Mouse (Mus musculus) CH12.LX (cell line): Measurements from ENCODE around the gene Psmb11. TPM values are rescaled to one million over a fixed set of nuclear protein-coding genes. Genes with fewer than 3 reads are reported as not detected.

Source experiments
- DNase-seq: peaks from one replicate; pipeline ENCODE4 v3.0.0-alpha.2; 2013; ENCODE audit errors: extremely low read depth
- H3K27ac ChIP-seq: 2 replicates; pipeline ENCODE4 v1.5.1; 2012; ENCODE audit warnings: low read depth, mild to moderate bottlenecking, control low read depth, moderate library complexity; ENCODE audit not compliant: insufficient read depth
- H3K27me3 ChIP-seq: replicated peaks from 2 replicates; pipeline ENCODE3; 2012; ENCODE audit warnings: inconsistent platforms
- H3K36me3 ChIP-seq, 2 experiments: replicated peaks in 1 of 2; 2 replicates each; pipeline versions ENCODE3 to v1.6.1; 2012; ENCODE audit warnings: inconsistent platforms in 1 of 2, low read length in 1 of 2, mild to moderate bottlenecking in 1 of 2, mixed read lengths in 1 of 2, moderate library complexity in 1 of 2; ENCODE audit not compliant: control insufficient read depth in 1 of 2, insufficient read depth in 1 of 2
- H3K4me1 ChIP-seq, 2 experiments: 2 replicates each; pipeline ENCODE4 v1.6.1; 2012; ENCODE audit warnings: inconsistent platforms in 1 of 2, moderate library complexity in 1 of 2; ENCODE audit not compliant: insufficient read depth in 2 of 2, control insufficient read depth in 1 of 2
- H3K4me2 ChIP-seq: 2 replicates; pipeline ENCODE4 v1.6.1; 2012; ENCODE audit warnings: low read depth, mild to moderate bottlenecking, control low read depth; ENCODE audit not compliant: poor library complexity, insufficient read depth, severe bottlenecking
- H3K4me3 ChIP-seq, 3 experiments: fragments of 150-350 bp in 1 of 3; sonication (generic) in 1 of 3; replicated peaks in 1 of 3; 2 replicates each; pipeline versions ENCODE3 to v1.5.1; 2011 to 2012; ENCODE audit warnings: low read depth in 2 of 3, low read length in 2 of 3, mild to moderate bottlenecking in 2 of 3, moderate library complexity in 2 of 3, control low read depth in 1 of 3, improper control_type of control experiment in 1 of 3, inconsistent platforms in 1 of 3, mixed read lengths in 1 of 3; ENCODE audit not compliant: poor library complexity in 1 of 3
- H3K79me2 ChIP-seq: replicated peaks from 2 replicates; pipeline ENCODE4 v1.6.1; 2012; ENCODE audit warnings: mild to moderate bottlenecking, moderate library complexity; ENCODE audit not compliant: control insufficient read depth, poor library complexity, insufficient read depth, severe bottlenecking; ENCODE audit errors: extremely low read depth
- H3K9ac ChIP-seq: 2 replicates; pipeline ENCODE4 v1.6.1; 2012; ENCODE audit warnings: low read depth, mild to moderate bottlenecking, control low read depth, moderate library complexity; ENCODE audit not compliant: insufficient read depth
- H3K9me3 ChIP-seq: replicated peaks from 2 replicates; pipeline ENCODE3; 2012; ENCODE audit warnings: low read length, inconsistent platforms, mixed read lengths
- BHLHE40 ChIP-seq: IDR thresholded peaks from 2 replicates; pipeline ENCODE4 v1.6.1; 2011; ENCODE audit warnings: mild to moderate bottlenecking, low read depth, low read length, improper control_type of control experiment
- CHD1 ChIP-seq: IDR thresholded peaks from 2 replicates; pipeline ENCODE4 v1.6.1; 2012; ENCODE audit warnings: low read depth, low read length, improper control_type of control experiment, inconsistent platforms
- CTCF ChIP-seq, 2 experiments: IDR thresholded peaks in 1 of 2; conservative IDR thresholded peaks in 1 of 2; 2 replicates each; pipeline ENCODE4 v1.5.1; 2011 to 2012; ENCODE audit warnings: low read depth in 2 of 2, low read length in 2 of 2, improper control_type of control experiment in 1 of 2, inconsistent platforms in 1 of 2, mild to moderate bottlenecking in 1 of 2, moderate library complexity in 1 of 2
- E2F4 ChIP-seq: IDR thresholded peaks from 2 replicates; pipeline ENCODE4 v1.6.1; 2011; ENCODE audit warnings: low read depth, low read length, improper control_type of control experiment; ENCODE audit not compliant: insufficient replicate concordance
- ELF1 ChIP-seq: IDR thresholded peaks from 2 replicates; pipeline ENCODE4 v1.6.1; 2014; ENCODE audit warnings: low read depth, mild to moderate bottlenecking, inconsistent platforms, low read length, improper control_type of control experiment
- EP300 ChIP-seq: IDR thresholded peaks from 2 replicates; pipeline ENCODE4 v1.6.1; 2011; ENCODE audit warnings: low read length, improper control_type of control experiment
- HCFC1 ChIP-seq: IDR thresholded peaks from 2 replicates; pipeline ENCODE4 v1.6.1; 2012; ENCODE audit warnings: low read depth, mild to moderate bottlenecking, inconsistent platforms, low read length, improper control_type of control experiment
- IRF4 ChIP-seq: IDR thresholded peaks from 2 replicates; pipeline ENCODE4 v1.6.1; 2014; ENCODE audit warnings: low read depth, mild to moderate bottlenecking, inconsistent platforms, low read length, improper control_type of control experiment
- JUN ChIP-seq: IDR thresholded peaks from 2 replicates; pipeline ENCODE4 v1.6.1; 2011; ENCODE audit warnings: low read depth, mild to moderate bottlenecking, low read length, improper control_type of control experiment, moderate library complexity; ENCODE audit not compliant: insufficient read depth
- MAFK ChIP-seq: IDR thresholded peaks from 2 replicates; pipeline ENCODE4 v1.6.1; 2011; ENCODE audit warnings: low read length, improper control_type of control experiment; ENCODE audit not compliant: insufficient replicate concordance
- MAX ChIP-seq: IDR thresholded peaks from 2 replicates; pipeline ENCODE4 v1.6.1; 2011; ENCODE audit warnings: low read length, improper control_type of control experiment
- MAZ ChIP-seq: IDR thresholded peaks from 2 replicates; pipeline ENCODE4 v1.6.1; 2012; ENCODE audit warnings: low read depth, mild to moderate bottlenecking, inconsistent platforms, low read length, improper control_type of control experiment, moderate library complexity
- MEF2A ChIP-seq: IDR thresholded peaks from 2 replicates; pipeline ENCODE4 v1.6.1; 2014; ENCODE audit warnings: low read depth, mild to moderate bottlenecking, inconsistent platforms, low read length, improper control_type of control experiment, borderline replicate concordance
- MXI1 ChIP-seq: IDR thresholded peaks from 2 replicates; pipeline ENCODE4 v1.6.1; 2011; ENCODE audit warnings: mild to moderate bottlenecking, low read depth, low read length, improper control_type of control experiment
- MYC ChIP-seq: IDR thresholded peaks from 2 replicates; pipeline ENCODE4 v1.6.1; 2011; ENCODE audit warnings: low read depth, mild to moderate bottlenecking, improper control_type of control experiment, low read length
- NRF1 ChIP-seq: IDR thresholded peaks from 2 replicates; pipeline ENCODE4 v1.6.1; 2014; ENCODE audit warnings: low read depth, mild to moderate bottlenecking, inconsistent platforms, low read length, improper control_type of control experiment, moderate library complexity
- RAD21 ChIP-seq: IDR thresholded peaks from 2 replicates; pipeline ENCODE4 v1.6.1; 2011; ENCODE audit warnings: low read depth, mild to moderate bottlenecking, low read length, improper control_type of control experiment, moderate library complexity
- RCOR1 ChIP-seq: conservative IDR thresholded peaks from 2 replicates; pipeline ENCODE4 v1.6.1; 2012; ENCODE audit warnings: low read depth, mild to moderate bottlenecking, inconsistent platforms, low read length, improper control_type of control experiment
- TBP ChIP-seq: conservative IDR thresholded peaks from 2 replicates; pipeline ENCODE4 v1.6.1; 2011; ENCODE audit warnings: low read depth, low read length, improper control_type of control experiment
- TCF12 ChIP-seq: IDR thresholded peaks from 2 replicates; pipeline ENCODE4 v1.6.1; 2014; ENCODE audit warnings: low read depth, mild to moderate bottlenecking, inconsistent platforms, low read length, improper control_type of control experiment
- USF2 ChIP-seq: conservative IDR thresholded peaks from 2 replicates; pipeline ENCODE4 v1.6.1; 2011; ENCODE audit warnings: low read depth, low read length, improper control_type of control experiment
- ZC3H11A ChIP-seq: IDR thresholded peaks from 2 replicates; pipeline ENCODE4 v1.6.1; 2012; ENCODE audit warnings: low read depth, mild to moderate bottlenecking, inconsistent platforms, low read length, improper control_type of control experiment
- ZKSCAN1 ChIP-seq: IDR thresholded peaks from 2 replicates; pipeline ENCODE4 v1.6.1; 2012; ENCODE audit warnings: low read depth, inconsistent platforms, low read length, improper control_type of control experiment, borderline replicate concordance
- ZMIZ1 ChIP-seq: IDR thresholded peaks from 2 replicates; pipeline ENCODE4 v1.6.1; 2012; ENCODE audit warnings: low read depth, mild to moderate bottlenecking, inconsistent platforms, low read length, improper control_type of control experiment
- ZNF384 ChIP-seq: IDR thresholded peaks from 2 replicates; pipeline ENCODE4 v1.6.1; 2012; ENCODE audit warnings: low read depth, low read length, improper control_type of control experiment, inconsistent platforms
- dilution Hi-C: fragments of 300-500 bp; cut with MboI; formaldehyde crosslinking; loops from 2 replicates; pipeline ENCODE4 v1.14.3; 2020; ENCODE audit warnings: low sequenced_read_pairs; ENCODE audit not compliant: extremely low pct_unique_long_range_greater_than_20kb, extremely low pct_ligation_motif_present
- in situ Hi-C: fragments of 300-500 bp; cut with MboI; formaldehyde crosslinking; loops from 3 replicates; pipeline ENCODE4 v1.14.3; 2019; ENCODE audit warnings: low sequenced_read_pairs, low pct_ligation_motif_present, low pct_unique_long_range_greater_than_20kb, mixed read lengths
- polyA plus RNA-seq: library from polyadenylated mRNA; unstranded; fragments of >175 nt; gene quantifications from 2 replicates; pipeline ENCODE4 v1.2.1, GENCODE M21; 2012; ENCODE audit warnings: low read depth; ENCODE audit not compliant: insufficient read length
- total RNA-seq, 2 experiments: library from RNA; depleted of rRNA; stranded (reverse); fragments of 300-350 nt in 1 of 2; fragments of >200 nt in 1 of 2; gene quantifications; 2 replicates each; pipeline ENCODE4 v1.2.3; 2012 to 2014

Psmb11 gene
- total and polyA plus RNA-seq, 3 experiments, result not detected

DNA sequence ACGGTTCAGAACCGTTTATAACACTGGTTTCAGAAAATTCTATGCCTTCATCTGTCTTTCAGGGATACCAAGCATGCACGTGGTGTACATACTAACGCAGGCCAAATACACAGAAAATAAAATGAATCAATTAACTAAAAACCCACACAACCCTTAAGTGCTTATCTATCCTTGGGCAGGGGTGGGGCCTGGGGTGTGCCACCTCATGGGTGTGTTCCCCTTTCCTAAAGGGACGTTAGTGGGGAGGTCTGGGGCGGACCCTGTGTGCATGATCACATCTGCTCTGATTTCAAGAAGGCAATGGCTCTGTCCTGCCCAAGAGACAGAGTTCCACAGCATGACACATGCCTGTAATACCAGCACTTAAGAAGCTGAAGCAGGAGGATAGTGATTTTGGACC is 2.1 kb downstream of the Psmb11 start:
- Histone ChIP-seq H3K4me1 (peaks cover 0 to 4% of the 10 kb centered on the region in 2 experiments; a peak in 1 of 4 replicates), H3K9me3 (peaks cover 3% of the 10 kb centered on the region), H3K36me3 (peaks cover 0 to 4% of the 10 kb centered on the region in 2 experiments), H3K4me3 (no peak overlapping the region), H3K27ac (no peak overlapping the region), H3K4me2 (no peak overlapping the region), H3K27me3 (no peaks in the 10 kb centered on the region), H3K9ac (no peak overlapping the region), H3K79me2 (no peaks in the 10 kb centered on the region)
- no peak for DNase-seq
- in situ Hi-C loops, result no loop called here
- dilution Hi-C loops, result no loop called here
- TF ChIP-seq NRF1, result no peak
- TF ChIP-seq TBP, result no peak
- TF ChIP-seq E2F4, result no peak
- TF ChIP-seq RAD21, result no peak
- TF ChIP-seq ZMIZ1, result no peak
- TF ChIP-seq RCOR1, result no peak
- no peak for TF ChIP-seq CTCF (conservative IDR thresholded peaks at IDR 0.05 in 1 of 2, IDR thresholded peaks at IDR 0.05 in 1 of 2; ENCODE audit: low read depth in 2 of 2, low read length in 2 of 2)
- TF ChIP-seq USF2, result no peak
- TF ChIP-seq MXI1, result no peak
- TF ChIP-seq ZC3H11A, result no peak

DNA sequence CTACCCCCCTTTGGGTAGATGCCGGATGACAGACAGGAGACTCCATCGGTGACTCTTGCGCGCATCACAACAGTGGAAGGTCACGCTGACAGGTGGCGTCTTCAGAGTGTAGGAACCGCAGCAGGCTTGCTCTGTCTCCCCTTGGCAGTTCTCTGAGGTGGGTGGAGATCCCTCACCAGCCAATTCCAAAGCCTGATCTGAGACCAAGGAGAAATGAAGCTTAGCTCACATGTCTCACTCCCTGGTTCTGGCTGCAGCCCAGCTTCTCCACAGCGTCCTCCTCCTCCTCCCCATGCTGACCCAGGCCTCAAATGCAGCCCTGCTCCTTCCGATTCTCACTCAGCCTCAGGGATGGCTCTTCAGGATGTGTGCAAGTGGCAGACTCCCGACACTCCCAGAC is 3.7 kb downstream of the Psmb11 start:
- Histone ChIP-seq H3K27ac (no peak overlapping the region), H3K9me3 (no peaks in the 10 kb centered on the region), H3K4me3 (no peak overlapping the region), H3K36me3 (peaks cover 0 to 17% of the 10 kb centered on the region in 2 experiments), H3K9ac (no peak overlapping the region), H3K4me1 (peaks cover 0 to 4% of the 10 kb centered on the region in 2 experiments; a peak in 1 of 4 replicates), H3K4me2 (no peak overlapping the region), H3K27me3 (no peaks in the 10 kb centered on the region), H3K79me2 (no peaks in the 10 kb centered on the region)
- TF ChIP-seq RCOR1 (no peak), CHD1 (no peak), RAD21 (no peak), USF2 (no peak), EP300 (no peak), HCFC1 (no peak), MYC (no peak), ZKSCAN1 (no peak), JUN (no peak), TCF12 (no peak), MEF2A (no peak), MAX (no peak), TBP (no peak), ELF1 (no peak), MAZ (no peak), BHLHE40 (no peak), ZNF384 (no peak), IRF4 (no peak), CTCF (conservative IDR thresholded peaks at IDR 0.05 in 1 of 2, IDR thresholded peaks at IDR 0.05 in 1 of 2; ENCODE audit: low read depth in 2 of 2, low read length in 2 of 2) (no peak), MAFK (no peak)
- dilution Hi-C loops (no loop called here), in situ Hi-C loops (loop anchor here (25.0 kb wide), 1 partner anchor 563 kb away; no protein-coding TSS in a partner anchor)
- no peak for DNase-seq
